Mouse (Mus musculus): ENCODE measurements around the gene Lzts2. TPM values are rescaled to one million over a fixed set of nuclear protein-coding genes. Genes with fewer than 3 reads are reported as not detected.

Gene Lzts2
- polyA plus RNA-seq, 2 experiments: 64.7 to 87.0 TPM

GRCm38 (mm10) chr19:45054892-45055690 lies 40.9 kb downstream of the Lzts2 start:
- no peak for DNase-seq (ENCODE audit: low spot score)
- Histone ChIP-seq H3K36me3 (ENCODE audit: control insufficient read depth, insufficient read depth, low read length) (peaks cover 38% of the 10 kb centered on the region), H3K27ac (replicated peaks; ENCODE audit: low read depth, low read length) (no peak overlapping the region), H3K4me3 (replicated peaks; ENCODE audit: low read length) (no peak overlapping the region), H3K9me3 (ENCODE audit: control insufficient read depth, low read length) (no peaks in the 10 kb centered on the region), H3K27me3 (ENCODE audit: control insufficient read depth, insufficient read depth, low read length) (no peaks in the 10 kb centered on the region), H3K9ac (ENCODE audit: low read depth, low read length, severe bottlenecking) (no peak overlapping the region), H3K4me1 (ENCODE audit: control insufficient read depth, insufficient read depth, low read length) (peaks cover 16% of the 10 kb centered on the region), H3K4me2 (replicated peaks; ENCODE audit: low read depth, low read length, severe bottlenecking) (no peak overlapping the region)
- ATAC-seq (ENCODE audit: low FRiP score, low read depth): no peak
- no peak for TF ChIP-seq POLR2A (IDR thresholded peaks at IDR 0.05; ENCODE audit: borderline replicate concordance, extremely low read depth, insufficient read depth, insufficient read length)
- WGBS: 84% methylated on average over 6 of the region's 6 CpGs

- H3K27ac ChIP-seq (replicated peaks; ENCODE audit: low read depth, low read length): no peak overlapping the region
- no peaks in the 10 kb centered on the region for H3K9me3 ChIP-seq (ENCODE audit: control insufficient read depth, low read length)
- peak; percentile 65 for DNase-seq (ENCODE audit: low spot score)
- peaks cover 16% of the 10 kb centered on the region for H3K4me1 ChIP-seq (ENCODE audit: control insufficient read depth, insufficient read depth, low read length)
- no peak overlapping the region for H3K4me2 ChIP-seq (replicated peaks; ENCODE audit: low read depth, low read length, severe bottlenecking)
- peaks cover 30% of the 10 kb centered on the region for H3K36me3 ChIP-seq (ENCODE audit: control insufficient read depth, insufficient read depth, low read length)
- no peak overlapping the region for H3K4me3 ChIP-seq (replicated peaks; ENCODE audit: low read length)
- ATAC-seq (ENCODE audit: low FRiP score, low read depth): no peak
- no peak for TF ChIP-seq POLR2A (IDR thresholded peaks at IDR 0.05; ENCODE audit: borderline replicate concordance, extremely low read depth, insufficient read depth, insufficient read length)
- H3K9ac ChIP-seq (ENCODE audit: low read depth, low read length, severe bottlenecking): no peak overlapping the region
- no peaks in the 10 kb centered on the region for H3K27me3 ChIP-seq (ENCODE audit: control insufficient read depth, insufficient read depth, low read length)
- 42% methylated on average over 4 of the region's 4 CpGs for WGBS
Observed at GRCm38 (mm10) chr19:45056364-45056763, 42.1 kb downstream of the Lzts2 start.

GRCm38 (mm10) chr19:45056908-45057698 lies 42.9 kb downstream of the Lzts2 start:
- Histone ChIP-seq H3K27ac (replicated peaks; ENCODE audit: low read depth, low read length) (peak overlapping the region; percentile 96), H3K4me1 (ENCODE audit: control insufficient read depth, insufficient read depth, low read length) (peaks cover 16% of the 10 kb centered on the region), H3K4me2 (replicated peaks; ENCODE audit: low read depth, low read length, severe bottlenecking) (peak overlapping the region; percentile 84), H3K27me3 (ENCODE audit: control insufficient read depth, insufficient read depth, low read length) (no peaks in the 10 kb centered on the region), H3K9ac (ENCODE audit: low read depth, low read length, severe bottlenecking) (peak overlapping the region; percentile 83), H3K36me3 (ENCODE audit: control insufficient read depth, insufficient read depth, low read length) (peaks cover 27% of the 10 kb centered on the region), H3K4me3 (replicated peaks; ENCODE audit: low read length) (peak overlapping the region; percentile 63), H3K9me3 (ENCODE audit: control insufficient read depth, low read length) (no peaks in the 10 kb centered on the region)
- no peak for TF ChIP-seq POLR2A (IDR thresholded peaks at IDR 0.05; ENCODE audit: borderline replicate concordance, extremely low read depth, insufficient read depth, insufficient read length)
- ATAC-seq (ENCODE audit: low FRiP score, low read depth): no peak
- no peak for DNase-seq (ENCODE audit: low spot score)
- WGBS: 74% methylated on average over 7 of the region's 7 CpGs

- H3K4me3 ChIP-seq (replicated peaks; ENCODE audit: low read length): peak overlapping the region; percentile 63
- H3K9ac ChIP-seq (ENCODE audit: low read depth, low read length, severe bottlenecking): peak overlapping the region; percentile 83
- ATAC-seq (ENCODE audit: low FRiP score, low read depth) (no peak), DNase-seq (ENCODE audit: low spot score) (no peak)
- H3K36me3 ChIP-seq (ENCODE audit: control insufficient read depth, insufficient read depth, low read length): peaks cover 21% of the 10 kb centered on the region
- 32% methylated on average over 7 of the region's 7 CpGs for WGBS
- H3K4me1 ChIP-seq (ENCODE audit: control insufficient read depth, insufficient read depth, low read length): peaks cover 16% of the 10 kb centered on the region
- H3K9me3 ChIP-seq (ENCODE audit: control insufficient read depth, low read length): no peaks in the 10 kb centered on the region
- no peaks in the 10 kb centered on the region for H3K27me3 ChIP-seq (ENCODE audit: control insufficient read depth, insufficient read depth, low read length)
- peak overlapping the region; percentile 84 for H3K4me2 ChIP-seq (replicated peaks; ENCODE audit: low read depth, low read length, severe bottlenecking)
- no peak for TF ChIP-seq POLR2A (IDR thresholded peaks at IDR 0.05; ENCODE audit: borderline replicate concordance, extremely low read depth, insufficient read depth, insufficient read length)
- peak overlapping the region; percentile 96 for H3K27ac ChIP-seq (replicated peaks; ENCODE audit: low read depth, low read length)
Observed at GRCm38 (mm10) chr19:45057724-45058112, 43.5 kb downstream of the Lzts2 start.

GRCm38 (mm10) chr19:45058113-45058839 lies 44.1 kb downstream of the Lzts2 start:
- peak overlapping the region; percentile 84 for H3K4me2 ChIP-seq (replicated peaks; ENCODE audit: low read depth, low read length, severe bottlenecking)
- H3K4me3 ChIP-seq (replicated peaks; ENCODE audit: low read length): peak overlapping the region; percentile 63

More at GRCm38 (mm10) chr19:45058113-45058839, 44.1 kb downstream of the Lzts2 start:
- Histone ChIP-seq H3K4me1 (ENCODE audit: control insufficient read depth, insufficient read depth, low read length) (peaks cover 16% of the 10 kb centered on the region), H3K36me3 (ENCODE audit: control insufficient read depth, insufficient read depth, low read length) (peaks cover 16% of the 10 kb centered on the region), H3K9ac (ENCODE audit: low read depth, low read length, severe bottlenecking) (peak overlapping the region; percentile 83), H3K9me3 (ENCODE audit: control insufficient read depth, low read length) (no peaks in the 10 kb centered on the region), H3K27me3 (ENCODE audit: control insufficient read depth, insufficient read depth, low read length) (no peaks in the 10 kb centered on the region), H3K27ac (replicated peaks; ENCODE audit: low read depth, low read length) (peak overlapping the region; percentile 96)
- WGBS: 0% methylated on average over 34 of the region's 34 CpGs
- DNase-seq (ENCODE audit: low spot score) (peak; percentile 100), ATAC-seq (ENCODE audit: low FRiP score, low read depth) (peak; percentile 93)
- TF ChIP-seq POLR2A (IDR thresholded peaks at IDR 0.05; ENCODE audit: borderline replicate concordance, extremely low read depth, insufficient read depth, insufficient read length): peak; percentile 39; the same call in 1 of the 2 replicates

Measured in limb, embryonic 14.5 days (tissue).